Mouse (Mus musculus) olfactory bulb, adult 2 months (tissue): Measurements from ENCODE around the gene Skil.

Source experiments
- CTCF ChIP-seq: fragments of 200-500 bp; IDR thresholded peaks from 2 replicates; pipeline ENCODE4 v1.5.1; 2012; ENCODE audit warnings: low read depth, mild to moderate bottlenecking, low read length, moderate library complexity; ENCODE audit not compliant: insufficient read depth
- POLR2A ChIP-seq: fragments of 200-500 bp; IDR thresholded peaks from 2 replicates; pipeline ENCODE4 v1.6.1; 2012; ENCODE audit warnings: mild to moderate bottlenecking, low read depth, low read length, moderate library complexity; ENCODE audit not compliant: insufficient read depth

- TF ChIP-seq CTCF: no peak
- no peak for TF ChIP-seq POLR2A
Observed at GRCm38 (mm10) chr3:31075808-31076207, 19.1 kb upstream of the Skil start.
